Mouse (Mus musculus): Measurements from ENCODE around the gene Sdhb. TPM values are rescaled to one million over a fixed set of nuclear protein-coding genes. Genes with fewer than 3 reads are reported as not detected.

Gene Sdhb
- polyA plus RNA-seq, 1 experiment: 103 TPM

GRCm38 (mm10) chr4:140946048-140946447 lies 15.0 kb upstream of the Sdhb start:
- no peak overlapping the region for H3K9ac ChIP-seq (ENCODE audit: low read depth, poor library complexity, severe bottlenecking)
- H3K4me3 ChIP-seq (ENCODE audit: low read depth, low read length): no peak overlapping the region
- no peaks in the 10 kb centered on the region for H3K27me3 ChIP-seq (ENCODE audit: control insufficient read depth, insufficient read depth, low read length, poor library complexity, severe bottlenecking)
- no peaks in the 10 kb centered on the region for H3K36me3 ChIP-seq (ENCODE audit: control insufficient read depth, insufficient read depth, low read length, poor library complexity, severe bottlenecking)
- no peaks in the 10 kb centered on the region for H3K4me1 ChIP-seq (ENCODE audit: control insufficient read depth, insufficient read depth, low read length)
- TF ChIP-seq EP300 (IDR thresholded peaks at IDR 0.05; ENCODE audit: insufficient read depth, low read depth, low read length): no peak
- no peak for TF ChIP-seq CTCF (IDR thresholded peaks at IDR 0.05; ENCODE audit: low read depth, low read length)
- no peak for TF ChIP-seq POLR2A (IDR thresholded peaks at IDR 0.05; ENCODE audit: insufficient read depth, low read length)
- no peak overlapping the region for H3K27ac ChIP-seq (ENCODE audit: insufficient read depth, low read length)
- peaks cover 14% of the 10 kb centered on the region for H3K9me3 ChIP-seq (replicated peaks; ENCODE audit: control insufficient read depth, insufficient read depth, low read length, poor library complexity, severe bottlenecking)

- H3K27ac ChIP-seq (ENCODE audit: insufficient read depth, low read length): no peak overlapping the region
- H3K36me3 ChIP-seq (ENCODE audit: control insufficient read depth, insufficient read depth, low read length, poor library complexity, severe bottlenecking): no peaks in the 10 kb centered on the region
- no peak overlapping the region for H3K4me3 ChIP-seq (ENCODE audit: low read depth, low read length)
These were observed 14.3 kb upstream of the Sdhb start for GRCm38 (mm10) chr4:140946580-140947205.

GRCm38 (mm10) chr4:140947487-140948440 lies 13.2 kb upstream of the Sdhb start:
- Histone ChIP-seq H3K9ac (ENCODE audit: low read depth, poor library complexity, severe bottlenecking) (no peak overlapping the region), H3K27me3 (ENCODE audit: control insufficient read depth, insufficient read depth, low read length, poor library complexity, severe bottlenecking) (no peaks in the 10 kb centered on the region), H3K27ac (ENCODE audit: insufficient read depth, low read length) (no peak overlapping the region), H3K4me3 (ENCODE audit: low read depth, low read length) (no peak overlapping the region), H3K9me3 (replicated peaks; ENCODE audit: control insufficient read depth, insufficient read depth, low read length, poor library complexity, severe bottlenecking) (peaks cover 14% of the 10 kb centered on the region), H3K4me1 (ENCODE audit: control insufficient read depth, insufficient read depth, low read length) (no peaks in the 10 kb centered on the region), H3K36me3 (ENCODE audit: control insufficient read depth, insufficient read depth, low read length, poor library complexity, severe bottlenecking) (no peaks in the 10 kb centered on the region)
- no peak for TF ChIP-seq POLR2A (IDR thresholded peaks at IDR 0.05; ENCODE audit: insufficient read depth, low read length)
- no peak for TF ChIP-seq EP300 (IDR thresholded peaks at IDR 0.05; ENCODE audit: insufficient read depth, low read depth, low read length)
- TF ChIP-seq CTCF (IDR thresholded peaks at IDR 0.05; ENCODE audit: low read depth, low read length): no peak

More at GRCm38 (mm10) chr4:140946580-140947205, 14.3 kb upstream of the Sdhb start:
- Histone ChIP-seq H3K9ac (ENCODE audit: low read depth, poor library complexity, severe bottlenecking) (no peak overlapping the region), H3K9me3 (replicated peaks; ENCODE audit: control insufficient read depth, insufficient read depth, low read length, poor library complexity, severe bottlenecking) (peaks cover 14% of the 10 kb centered on the region), H3K4me1 (ENCODE audit: control insufficient read depth, insufficient read depth, low read length) (no peaks in the 10 kb centered on the region), H3K27me3 (ENCODE audit: control insufficient read depth, insufficient read depth, low read length, poor library complexity, severe bottlenecking) (no peaks in the 10 kb centered on the region)
- TF ChIP-seq POLR2A (IDR thresholded peaks at IDR 0.05; ENCODE audit: insufficient read depth, low read length) (no peak), EP300 (IDR thresholded peaks at IDR 0.05; ENCODE audit: insufficient read depth, low read depth, low read length) (no peak), CTCF (IDR thresholded peaks at IDR 0.05; ENCODE audit: low read depth, low read length) (no peak)

GRCm38 (mm10) chr4:140948481-140948880 lies 12.5 kb upstream of the Sdhb start:
- TF ChIP-seq CTCF (IDR thresholded peaks at IDR 0.05; ENCODE audit: low read depth, low read length) (no peak), EP300 (IDR thresholded peaks at IDR 0.05; ENCODE audit: insufficient read depth, low read depth, low read length) (no peak), POLR2A (IDR thresholded peaks at IDR 0.05; ENCODE audit: insufficient read depth, low read length) (no peak)
- Histone ChIP-seq H3K27ac (ENCODE audit: insufficient read depth, low read length) (no peak overlapping the region), H3K4me1 (ENCODE audit: control insufficient read depth, insufficient read depth, low read length) (no peaks in the 10 kb centered on the region), H3K9me3 (replicated peaks; ENCODE audit: control insufficient read depth, insufficient read depth, low read length, poor library complexity, severe bottlenecking) (peaks cover 14% of the 10 kb centered on the region), H3K27me3 (ENCODE audit: control insufficient read depth, insufficient read depth, low read length, poor library complexity, severe bottlenecking) (no peaks in the 10 kb centered on the region), H3K4me3 (ENCODE audit: low read depth, low read length) (no peak overlapping the region), H3K36me3 (ENCODE audit: control insufficient read depth, insufficient read depth, low read length, poor library complexity, severe bottlenecking) (no peaks in the 10 kb centered on the region), H3K9ac (ENCODE audit: low read depth, poor library complexity, severe bottlenecking) (no peak overlapping the region)

GRCm38 (mm10) chr4:140949052-140949451 lies 12.0 kb upstream of the Sdhb start:
- TF ChIP-seq EP300 (IDR thresholded peaks at IDR 0.05; ENCODE audit: insufficient read depth, low read depth, low read length) (no peak), POLR2A (IDR thresholded peaks at IDR 0.05; ENCODE audit: insufficient read depth, low read length) (no peak), CTCF (IDR thresholded peaks at IDR 0.05; ENCODE audit: low read depth, low read length) (no peak)
- no peak overlapping the region for H3K9ac ChIP-seq (ENCODE audit: low read depth, poor library complexity, severe bottlenecking)
- H3K27me3 ChIP-seq (ENCODE audit: control insufficient read depth, insufficient read depth, low read length, poor library complexity, severe bottlenecking): no peaks in the 10 kb centered on the region
- H3K9me3 ChIP-seq (replicated peaks; ENCODE audit: control insufficient read depth, insufficient read depth, low read length, poor library complexity, severe bottlenecking): peaks cover 9% of the 10 kb centered on the region
- H3K4me1 ChIP-seq (ENCODE audit: control insufficient read depth, insufficient read depth, low read length): no peaks in the 10 kb centered on the region
- no peak overlapping the region for H3K27ac ChIP-seq (ENCODE audit: insufficient read depth, low read length)
- no peaks in the 10 kb centered on the region for H3K36me3 ChIP-seq (ENCODE audit: control insufficient read depth, insufficient read depth, low read length, poor library complexity, severe bottlenecking)
- H3K4me3 ChIP-seq (ENCODE audit: low read depth, low read length): no peak overlapping the region
